Comparison of ENCODE assay signal across 10 mouse cellular contexts in the genomic region with DNA sequence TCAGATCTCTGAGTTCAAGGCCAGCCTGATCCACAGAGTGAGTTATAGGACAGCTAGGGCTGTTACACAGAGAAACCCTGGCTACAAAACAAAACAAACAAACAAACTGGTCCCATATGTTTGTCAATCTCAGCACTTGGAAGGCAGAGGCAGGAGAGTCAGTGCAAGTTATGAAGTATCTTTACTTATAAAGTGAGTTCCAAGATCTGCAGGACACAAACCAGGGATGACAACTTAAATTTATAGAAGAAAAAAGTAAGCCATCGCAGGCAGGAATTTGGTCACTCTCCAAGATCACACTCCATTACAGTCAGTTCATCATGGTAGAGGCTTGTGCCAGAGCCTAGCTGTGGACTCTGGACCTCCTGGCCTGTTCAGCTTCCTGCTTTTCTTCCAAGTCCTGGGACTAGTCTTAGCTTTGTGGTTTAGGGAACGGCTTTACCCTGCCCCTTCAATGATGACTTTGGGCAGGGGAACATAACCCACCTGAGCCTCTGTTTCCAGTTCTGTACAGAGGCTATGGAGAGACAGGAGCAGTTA. TPM values are rescaled to one million over a fixed set of nuclear protein-coding genes. Genes with fewer than 3 reads are reported as not detected.
DNase-seq lines count a peak whose midpoint lies in the region; ATAC-seq and TF ChIP-seq lines count a peak whose summit lies in the region.
"Had no signal": no experiment of that assay in that cellular context is flagged by ENCODE, and none has a peak within 500 bp of the region (broad histone marks: within the 10 kb centered on the region; RNA-seq: fewer than 3 reads in every experiment).

No protein-coding gene starts in this region.

- H3K9me3 ChIP-seq in forebrain, embryonic 12.5 days, result no peaks in the 10 kb centered on the region
- no peaks in the 10 kb centered on the region for H3K9me3 ChIP-seq in forebrain, postnatal 0 days (ENCODE audit: low read length)
- no peaks in the 10 kb centered on the region for H3K9me3 ChIP-seq in lung, embryonic 16.5 days (ENCODE audit: control insufficient read depth, low read length)
- no peaks in the 10 kb centered on the region for H3K9me3 ChIP-seq in kidney, embryonic 15.5 days (replicated peaks)
- H3K9me3 ChIP-seq in neural tube, embryonic 12.5 days, result no peaks in the 10 kb centered on the region

- 97% methylated on average over 2 of the region's 2 CpGs for WGBS in forebrain, embryonic 12.5 days
- 100% methylated on average over 2 of the region's 2 CpGs for WGBS in forebrain, postnatal 0 days
- WGBS in lung, embryonic 16.5 days, result 67% methylated on average over 2 of the region's 2 CpGs
- 90% methylated on average over 2 of the region's 2 CpGs for WGBS in kidney, embryonic 15.5 days
- 96% methylated on average over 2 of the region's 2 CpGs for WGBS in neural tube, embryonic 12.5 days

- H3K36me3 ChIP-seq in forebrain, embryonic 12.5 days (replicated peaks), result peaks cover 26% of the 10 kb centered on the region
- no peaks in the 10 kb centered on the region for H3K36me3 ChIP-seq in forebrain, postnatal 0 days (ENCODE audit: insufficient read depth)
- no peaks in the 10 kb centered on the region; the same call in 1 of the 2 replicates for H3K36me3 ChIP-seq in lung, embryonic 16.5 days (ENCODE audit: control insufficient read depth, insufficient read depth, low read length)
- peaks cover 18% of the 10 kb centered on the region; the same call in 1 of the 2 replicates for H3K36me3 ChIP-seq in kidney, embryonic 15.5 days
- H3K36me3 ChIP-seq in neural tube, embryonic 12.5 days, result peaks cover 19% of the 10 kb centered on the region

- H3K4me3 ChIP-seq in forebrain, embryonic 12.5 days (replicated peaks), result no peak overlapping the region
- no peak overlapping the region for H3K4me3 ChIP-seq in forebrain, postnatal 0 days (ENCODE audit: low read depth, low read length)
- no peak overlapping the region for H3K4me3 ChIP-seq in lung, embryonic 16.5 days (ENCODE audit: low read length)
- peak overlapping the region; percentile 78; the same call in 1 of the 2 replicates for H3K4me3 ChIP-seq in kidney, embryonic 15.5 days (replicated peaks)
- H3K4me3 ChIP-seq in neural tube, embryonic 12.5 days, result no peak overlapping the region

- no peak for TF ChIP-seq CTCF in forebrain, postnatal 0 days (IDR thresholded peaks at IDR 0.05; ENCODE audit: low read depth)

- ATAC-seq in forebrain, embryonic 12.5 days (ENCODE audit: low FRiP score), result no peak
- no peak for ATAC-seq in forebrain, postnatal 0 days
- ATAC-seq in lung, embryonic 16.5 days (ENCODE audit: low read depth), result no peak
- no peak for ATAC-seq in kidney, embryonic 15.5 days (replicated peaks; ENCODE audit: low FRiP score)
- ATAC-seq in neural tube, embryonic 12.5 days (ENCODE audit: low FRiP score, low read depth), result no peak

- H3K9ac ChIP-seq in forebrain, embryonic 12.5 days, result 0 out of 2 replicates have a peak overlapping the region, but pooled peaks have one; percentile 40
- no peak overlapping the region; the same call in 1 of the 2 replicates for H3K9ac ChIP-seq in forebrain, postnatal 0 days
- H3K9ac ChIP-seq in lung, embryonic 16.5 days (ENCODE audit: low read length), result 0 out of 2 replicates have a peak overlapping the region, but pooled peaks have one; percentile 54
- H3K9ac ChIP-seq in kidney, embryonic 15.5 days, result 0 out of 2 replicates have a peak overlapping the region, but pooled peaks have one; percentile 15
- no peak overlapping the region for H3K9ac ChIP-seq in neural tube, embryonic 12.5 days

- no peak overlapping the region for H3K27ac ChIP-seq in forebrain, embryonic 12.5 days
- no peak overlapping the region for H3K27ac ChIP-seq in forebrain, postnatal 0 days (ENCODE audit: low read depth, low read length)
- H3K27ac ChIP-seq in lung, embryonic 16.5 days (ENCODE audit: low read length), result no peak overlapping the region
- 0 out of 2 replicates have a peak overlapping the region, but pooled peaks have one; percentile 14 for H3K27ac ChIP-seq in kidney, embryonic 15.5 days
- no peak overlapping the region for H3K27ac ChIP-seq in neural tube, embryonic 12.5 days

- no peak for DNase-seq in forebrain, postnatal 0 days
- DNase-seq in lung, postnatal 10 days, result no peak
- DNase-seq in right cerebral cortex, postnatal 25 days, result no peak
- no peak for DNase-seq in thymus, postnatal 4 days

- H3K4me1 ChIP-seq in forebrain, embryonic 12.5 days, result peaks cover 24% of the 10 kb centered on the region
- H3K4me1 ChIP-seq in forebrain, postnatal 0 days (ENCODE audit: insufficient read depth), result peaks cover 12% of the 10 kb centered on the region
- H3K4me1 ChIP-seq in lung, embryonic 16.5 days (replicated peaks; ENCODE audit: control insufficient read depth, insufficient read depth, low read length), result peaks cover 16% of the 10 kb centered on the region
- peaks cover 33% of the 10 kb centered on the region for H3K4me1 ChIP-seq in kidney, embryonic 15.5 days
- H3K4me1 ChIP-seq in neural tube, embryonic 12.5 days, result peaks cover 17% of the 10 kb centered on the region

- 0 out of 2 replicates have a peak overlapping the region, but pooled peaks have one; percentile 91 for H3K4me2 ChIP-seq in forebrain, embryonic 12.5 days
- H3K4me2 ChIP-seq in forebrain, postnatal 0 days (ENCODE audit: low read depth), result no peak overlapping the region
- no peak overlapping the region; the same call in 1 of the 2 replicates for H3K4me2 ChIP-seq in lung, embryonic 16.5 days (ENCODE audit: low read depth, low read length)
- H3K4me2 ChIP-seq in kidney, embryonic 15.5 days, result peak overlapping the region; percentile 87; the same call in 1 of the 2 replicates
- H3K4me2 ChIP-seq in neural tube, embryonic 12.5 days (replicated peaks), result peak overlapping the region; percentile 86

- H3K27me3 ChIP-seq in forebrain, embryonic 12.5 days, result no peaks in the 10 kb centered on the region
- H3K27me3 ChIP-seq in forebrain, postnatal 0 days (ENCODE audit: insufficient read depth, low read length), result no peaks in the 10 kb centered on the region
- H3K27me3 ChIP-seq in lung, embryonic 16.5 days (ENCODE audit: control insufficient read depth, insufficient read depth, low read depth, low read length), result no peaks in the 10 kb centered on the region
- H3K27me3 ChIP-seq in kidney, embryonic 15.5 days, result no peaks in the 10 kb centered on the region
- no peaks in the 10 kb centered on the region for H3K27me3 ChIP-seq in neural tube, embryonic 12.5 days (replicated peaks)

RNA-seq across cellular contexts. Expression of a gene that starts 2.0 kb away (rescaled TPM):
- 45.5 and 48.3 TPM in 2 replicates for polyA plus RNA-seq in forebrain, embryonic 12.5 days (2016; fragmentation: Nextera tagmentation; extraction: Ambion mirVana)
- 32.2 and 34.4 TPM in 2 replicates for total RNA-seq in forebrain, postnatal 0 days (2014; rRNA removed)
- 35.1 and 35.8 TPM in 2 replicates for polyA plus RNA-seq in forebrain, postnatal 0 days (2015; fragmentation: Nextera tagmentation; extraction: Ambion mirVana)
- 29.9 and 31.5 TPM in 2 replicates for polyA plus RNA-seq in lung, embryonic 16.5 days (2015; fragmentation: Nextera tagmentation; extraction: Ambion mirVana)
- polyA plus RNA-seq in kidney, embryonic 15.5 days (2015; fragmentation: Nextera tagmentation; extraction: Ambion mirVana), result 38.8 and 40.5 TPM in 2 replicates
- 42.1 and 43.9 TPM in 2 replicates for polyA plus RNA-seq in neural tube, embryonic 12.5 days (2016; fragmentation: Nextera tagmentation; extraction: Ambion mirVana)

RNA-seq across cellular contexts. Expression of a gene that starts 17.8 kb away (rescaled TPM):
- 1.6 and 1.7 TPM in 2 replicates for polyA plus RNA-seq in forebrain, embryonic 12.5 days (2016; fragmentation: Nextera tagmentation; extraction: Ambion mirVana)
- 2.2 and 2.5 TPM in 2 replicates for total RNA-seq in forebrain, postnatal 0 days (2014; rRNA removed)
- polyA plus RNA-seq in forebrain, postnatal 0 days (2015; fragmentation: Nextera tagmentation; extraction: Ambion mirVana), result 5.9 and 6.0 TPM in 2 replicates
- 2.1 and 2.6 TPM in 2 replicates for polyA plus RNA-seq in lung, embryonic 16.5 days (2015; fragmentation: Nextera tagmentation; extraction: Ambion mirVana)
- 2.7 and 3.3 TPM in 2 replicates for polyA plus RNA-seq in kidney, embryonic 15.5 days (2015; fragmentation: Nextera tagmentation; extraction: Ambion mirVana)
- polyA plus RNA-seq in neural tube, embryonic 12.5 days (2016; fragmentation: Nextera tagmentation; extraction: Ambion mirVana), result 1.9 and 2.3 TPM in 2 replicates

RNA-seq across cellular contexts. Expression of a gene that starts 41.5 kb away (rescaled TPM):
- polyA plus RNA-seq in forebrain, embryonic 12.5 days (2016; fragmentation: Nextera tagmentation; extraction: Ambion mirVana), result 42.4 and 43.0 TPM in 2 replicates
- 40.6 and 45.9 TPM in 2 replicates for total RNA-seq in forebrain, postnatal 0 days (2014; rRNA removed)
- polyA plus RNA-seq in forebrain, postnatal 0 days (2015; fragmentation: Nextera tagmentation; extraction: Ambion mirVana), result 30.0 and 30.6 TPM in 2 replicates
- 103 and 105 TPM in 2 replicates for polyA plus RNA-seq in lung, embryonic 16.5 days (2015; fragmentation: Nextera tagmentation; extraction: Ambion mirVana)
- 87.4 and 89.8 TPM in 2 replicates for polyA plus RNA-seq in kidney, embryonic 15.5 days (2015; fragmentation: Nextera tagmentation; extraction: Ambion mirVana)
- polyA plus RNA-seq in neural tube, embryonic 12.5 days (2016; fragmentation: Nextera tagmentation; extraction: Ambion mirVana), result 53.4 and 56.3 TPM in 2 replicates

RNA-seq across cellular contexts. Expression of a gene that starts 49.8 kb away (rescaled TPM):
- polyA plus RNA-seq in forebrain, embryonic 12.5 days (2016; fragmentation: Nextera tagmentation; extraction: Ambion mirVana), result 0.19 TPM in 1 of 2 replicates, not detected in the other
- total RNA-seq in forebrain, postnatal 0 days (2014; rRNA removed), result 2.3 and 3.2 TPM in 2 replicates
- polyA plus RNA-seq in forebrain, postnatal 0 days (2015; fragmentation: Nextera tagmentation; extraction: Ambion mirVana), result 0.69 and 1.1 TPM in 2 replicates
- not detected in 2 replicates for polyA plus RNA-seq in lung, embryonic 16.5 days (2015; fragmentation: Nextera tagmentation; extraction: Ambion mirVana)
- 0.13 TPM in 1 of 2 replicates, not detected in the other for polyA plus RNA-seq in kidney, embryonic 15.5 days (2015; fragmentation: Nextera tagmentation; extraction: Ambion mirVana)
- polyA plus RNA-seq in neural tube, embryonic 12.5 days (2016; fragmentation: Nextera tagmentation; extraction: Ambion mirVana), result 0.20 TPM in 1 of 2 replicates, not detected in the other
- polyA plus RNA-seq: limb, embryonic 14.5 days; stomach, embryonic 14.5 days had no signal

RNA-seq across cellular contexts. Expression of a gene that starts 52.3 kb away (rescaled TPM):
- 70.3 and 74.1 TPM in 2 replicates for polyA plus RNA-seq in forebrain, embryonic 12.5 days (2016; fragmentation: Nextera tagmentation; extraction: Ambion mirVana)
- 154 and 163 TPM in 2 replicates for total RNA-seq in forebrain, postnatal 0 days (2014; rRNA removed)
- polyA plus RNA-seq in forebrain, postnatal 0 days (2015; fragmentation: Nextera tagmentation; extraction: Ambion mirVana), result 126 and 136 TPM in 2 replicates
- 13.8 and 17.5 TPM in 2 replicates for polyA plus RNA-seq in lung, embryonic 16.5 days (2015; fragmentation: Nextera tagmentation; extraction: Ambion mirVana)
- 8.3 and 9.2 TPM in 2 replicates for polyA plus RNA-seq in kidney, embryonic 15.5 days (2015; fragmentation: Nextera tagmentation; extraction: Ambion mirVana)
- polyA plus RNA-seq in neural tube, embryonic 12.5 days (2016; fragmentation: Nextera tagmentation; extraction: Ambion mirVana), result 91.1 and 99.1 TPM in 2 replicates

Comparison
In these comparisons a context has a peak if more than half of its experiments do, and no peak if none do; other contexts are left out.
1. H3K4me2 ChIP-seq: peak in forebrain, embryonic 12.5 days (single experiment), kidney, embryonic 15.5 days (single experiment) and neural tube, embryonic 12.5 days (single experiment); none in forebrain, postnatal 0 days (single experiment) and lung, embryonic 16.5 days (single experiment).
2. H3K9ac ChIP-seq: peak in forebrain, embryonic 12.5 days (single experiment), lung, embryonic 16.5 days (single experiment) and kidney, embryonic 15.5 days (single experiment); none in forebrain, postnatal 0 days (single experiment) and neural tube, embryonic 12.5 days (single experiment).